Mouse (Mus musculus): Measurements from ENCODE around the gene Capns1.

Gene Capns1

DNA sequence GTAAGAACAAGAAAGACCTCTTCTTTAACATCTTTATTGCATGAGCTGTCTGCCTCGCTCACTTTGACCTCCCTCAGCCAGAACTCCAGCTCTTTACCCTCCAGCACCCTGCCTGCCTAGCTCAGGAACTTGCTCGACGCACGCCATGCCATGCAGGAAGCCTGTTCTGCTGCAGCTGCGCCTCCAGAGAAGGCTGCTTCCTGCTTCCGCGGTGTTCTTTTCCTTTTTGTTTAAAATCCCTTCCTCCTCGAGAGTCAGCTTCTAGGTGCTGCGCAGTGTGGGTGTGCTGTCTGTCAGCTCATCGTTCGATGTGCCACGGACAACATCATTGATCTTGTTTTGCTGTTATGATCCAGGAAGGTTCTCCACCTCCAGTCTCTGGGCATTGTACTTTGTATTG lies 22.1 kb downstream of the Capns1 start:
- no peak for DNase-seq (ENCODE audit: extremely low spot score, low read depth, low spot score)

- no peak for DNase-seq (ENCODE audit: extremely low spot score, low read depth, low spot score)
Observed at GRCm38 (mm10) chr7:30170283-30170951, 28.2 kb downstream of the Capns1 start.

DNA sequence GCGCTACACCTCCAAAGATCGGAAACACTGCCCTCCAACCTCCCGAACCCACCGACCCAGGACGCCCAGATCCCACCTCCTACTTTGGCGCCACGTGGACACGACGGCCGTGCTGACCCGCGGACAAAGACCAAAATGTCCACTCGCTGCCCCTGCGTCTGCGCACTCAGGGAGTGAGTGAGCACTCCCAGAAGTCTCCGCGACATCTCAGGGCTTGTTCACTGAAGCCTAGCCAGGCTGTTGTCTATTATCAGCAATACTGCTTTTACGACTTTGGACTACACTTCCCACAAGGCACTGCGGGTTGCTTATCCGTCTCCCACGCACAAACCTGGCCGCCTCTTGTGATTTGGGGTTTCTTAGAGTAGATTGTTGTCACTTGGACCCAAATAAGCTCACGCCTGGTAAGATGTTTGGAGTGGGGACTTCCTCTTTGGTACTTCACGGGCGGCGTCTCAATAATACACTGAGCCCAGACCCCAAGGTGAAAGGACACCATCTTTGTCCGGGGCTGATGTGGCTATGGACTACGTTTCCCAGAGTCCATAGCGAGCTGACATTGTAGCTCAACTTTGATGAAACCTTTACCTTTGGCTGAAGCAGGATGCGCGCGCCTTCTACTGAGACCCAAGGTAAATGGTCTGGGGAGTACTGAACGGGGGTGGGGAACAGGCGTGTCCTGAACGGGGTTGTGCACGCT lies 28.9 kb downstream of the Capns1 start, which contains the start of gene Zfp146:
TSS of gene Zfp146 (minus strand) at position 168 of the 700 bp plus-strand sequence.
- DNase-seq (ENCODE audit: extremely low spot score, low read depth, low spot score), result peak; percentile 96

GRCm38 (mm10) chr7:30168914-30169582 lies 29.6 kb downstream of the Capns1 start:
- no peak for DNase-seq (ENCODE audit: extremely low spot score, low read depth, low spot score)

DNA sequence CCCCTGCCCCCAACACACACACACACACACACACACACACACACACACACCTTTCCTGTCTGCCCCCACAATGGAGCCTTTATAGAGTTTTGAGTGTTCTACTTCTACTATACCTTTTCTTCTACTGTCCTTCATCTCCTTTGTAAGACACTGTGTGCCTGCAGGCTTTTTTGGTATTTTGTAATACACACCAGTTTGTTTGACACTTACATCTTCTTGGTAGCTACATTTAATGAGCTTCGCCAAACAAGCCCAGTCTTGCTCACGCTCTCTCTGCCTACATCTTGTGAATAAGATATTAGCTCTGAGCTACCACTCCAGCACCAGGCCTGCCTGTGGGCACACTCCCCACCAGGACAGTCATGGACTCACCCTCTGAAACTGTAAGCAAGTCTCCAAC lies 33.9 kb downstream of the Capns1 start:
- no peak for DNase-seq (ENCODE audit: extremely low spot score, low read depth, low spot score)

DNA sequence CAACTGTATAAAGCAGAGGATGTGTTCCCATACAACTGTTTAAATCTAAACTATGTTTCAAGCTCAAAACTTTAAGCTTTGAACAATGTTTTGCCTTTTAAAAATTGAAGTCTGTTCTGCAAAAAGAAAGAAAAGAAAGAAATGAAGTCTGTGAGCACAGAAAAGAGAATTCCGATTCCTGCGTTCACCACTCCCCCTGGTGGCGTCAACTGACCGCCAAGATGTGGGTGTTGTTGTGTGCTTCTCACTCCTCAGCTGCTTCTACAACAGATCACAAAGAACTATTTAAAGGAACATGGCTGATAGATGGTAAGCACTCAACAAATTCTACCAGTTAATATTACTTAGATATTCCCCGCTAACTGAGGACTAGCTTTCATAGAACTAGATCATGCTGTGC lies 35.5 kb downstream of the Capns1 start:
- no peak for DNase-seq (ENCODE audit: extremely low spot score, low read depth, low spot score)

DNA sequence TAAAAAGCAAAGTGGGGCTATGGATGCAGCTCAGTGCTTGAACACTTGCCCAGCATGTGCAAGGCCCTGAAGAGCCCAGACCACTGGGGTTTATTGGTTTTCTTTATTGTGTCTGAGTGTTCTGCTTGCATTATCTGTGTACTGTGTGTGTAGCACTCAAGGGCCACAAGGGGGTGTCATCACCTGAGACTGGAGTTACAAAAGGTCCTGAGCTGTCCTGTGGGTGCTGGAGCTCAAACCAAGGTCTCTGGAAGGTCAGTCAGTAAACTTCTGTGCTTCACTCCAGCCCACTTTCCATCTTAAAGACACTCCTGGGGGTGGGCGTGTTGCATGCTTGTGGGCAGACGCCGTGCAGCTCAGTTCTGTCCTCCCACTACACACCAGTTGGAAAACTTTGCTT lies 43.1 kb downstream of the Capns1 start:
- no peak for DNase-seq (ENCODE audit: extremely low spot score, low read depth, low spot score)

DNA sequence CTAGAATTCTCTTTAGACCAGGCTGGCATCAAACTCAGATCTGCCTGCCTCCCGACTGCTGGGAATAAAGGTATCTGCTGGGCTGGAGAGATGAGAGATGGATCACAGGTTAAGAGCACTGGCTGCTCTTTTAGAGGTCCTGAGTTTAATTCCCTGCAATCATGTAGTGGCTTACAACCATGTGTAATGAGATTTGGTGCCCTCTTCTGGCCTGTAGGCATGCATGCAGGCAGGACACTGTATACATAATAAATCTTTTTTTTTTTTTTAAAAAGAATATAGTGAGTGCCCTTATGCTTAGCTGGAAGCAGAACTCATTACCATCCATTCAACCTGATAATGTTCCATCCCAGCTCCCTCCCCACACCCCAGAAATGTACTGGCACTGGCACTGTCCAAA lies 44.6 kb downstream of the Capns1 start:
- no peak for DNase-seq (ENCODE audit: extremely low spot score, low read depth, low spot score)

DNA sequence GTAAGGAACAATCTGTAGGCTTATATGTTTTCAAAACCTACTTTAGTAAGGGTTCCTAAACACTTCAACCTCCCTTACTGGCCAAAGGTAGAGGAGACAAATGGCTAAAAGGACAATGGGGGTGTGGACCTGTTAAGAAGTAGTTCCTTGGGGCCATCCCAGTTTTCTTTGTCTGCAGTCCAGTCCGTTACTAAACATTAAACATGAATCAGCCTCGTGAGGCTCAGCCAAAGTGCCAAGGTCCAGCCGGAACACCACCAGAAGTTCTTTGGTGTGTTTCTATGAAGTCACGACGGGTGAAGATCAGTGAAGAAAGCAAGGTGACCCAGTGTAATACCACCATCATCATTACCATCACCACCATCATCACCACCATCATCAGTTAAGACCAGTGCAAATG lies 51.6 kb downstream of the Capns1 start:
- DNase-seq (ENCODE audit: extremely low spot score, low read depth, low spot score), result no peak

GRCm38 (mm10) chr7:30143555-30144209 lies 54.9 kb downstream of the Capns1 start:
- DNase-seq (ENCODE audit: extremely low spot score, low read depth, low spot score), result peak; percentile 52

GRCm38 (mm10) chr7:30143170-30143554 lies 55.4 kb downstream of the Capns1 start:
- DNase-seq (ENCODE audit: extremely low spot score, low read depth, low spot score), result no peak

Data from hindlimb bud, embryonic 11.5 days (tissue).